Mouse (Mus musculus) ovary, postnatal 14 days (tissue): ENCODE measurements around the gene Ssmem1.

Experiments
- DNase-seq: peaks from one replicate; pipeline ENCODE4 v3.0.0; 2022; ENCODE audit warnings: low spot score

The Ssmem1 gene

GRCm38 (mm10) chr6:30554621-30555170, 45.0 kb downstream of the Ssmem1 start:
- no peak for DNase-seq

GRCm38 (mm10) chr6:30556080-30556479, 46.4 kb downstream of the Ssmem1 start:
- no peak for DNase-seq

GRCm38 (mm10) chr6:30559726-30560125, 50.1 kb downstream of the Ssmem1 start:
- no peak for DNase-seq

GRCm38 (mm10) chr6:30562132-30562531, 52.5 kb downstream of the Ssmem1 start:
- no peak for DNase-seq

GRCm38 (mm10) chr6:30563575-30563974, 53.9 kb downstream of the Ssmem1 start:
- no peak for DNase-seq

GRCm38 (mm10) chr6:30564051-30564450, 54.4 kb downstream of the Ssmem1 start:
- DNase-seq: no peak

- DNase-seq: no peak
Observed at GRCm38 (mm10) chr6:30568069-30568468, 58.4 kb downstream of the Ssmem1 start, which contains the start of gene Cpa4. Gene Cpa4 (plus strand): TSS chr6:30568369.

- no peak for DNase-seq
Observed at GRCm38 (mm10) chr6:30569331-30569730, 59.7 kb downstream of the Ssmem1 start.
